11 mouse cellular contexts compared by ENCODE assay signal in the genomic region with DNA sequence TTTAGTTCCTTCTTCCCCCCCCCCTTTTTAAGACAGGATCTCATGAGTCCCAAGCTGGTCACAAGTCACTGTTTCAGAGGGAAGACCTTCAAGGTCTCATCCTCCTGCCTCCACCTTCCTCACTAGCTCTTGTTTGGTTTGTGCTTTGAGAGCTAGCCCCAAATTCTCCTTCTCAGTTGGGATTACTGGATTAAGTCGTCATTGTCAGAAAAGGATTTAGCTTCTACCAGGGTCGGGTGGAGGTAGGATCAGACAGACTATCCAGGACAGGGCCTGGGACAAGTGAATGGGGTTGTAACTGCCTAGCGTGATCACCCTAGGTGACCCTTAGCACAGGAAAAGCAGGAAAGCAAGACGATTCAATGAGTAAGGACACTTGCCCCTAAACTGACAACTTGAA. TPM values are rescaled to one million over a fixed set of nuclear protein-coding genes. Genes with fewer than 3 reads are reported as not detected.
A peak's percentile ranks its signal among the peaks of the same experiment; 100 is the strongest.
DNase-seq lines count a peak whose midpoint lies in the region; ATAC-seq and TF ChIP-seq lines count a peak whose summit lies in the region.
"Had no signal": no experiment of that assay in that cellular context is flagged by ENCODE, and none has a peak within 500 bp of the region (broad histone marks: within the 10 kb centered on the region; RNA-seq: fewer than 3 reads in every experiment).

No protein-coding gene starts in this region.

- H3K9me3 ChIP-seq in heart, embryonic 11.5 days (replicated peaks; ENCODE audit: control insufficient read depth, low read length), result no peaks in the 10 kb centered on the region
- H3K9me3 ChIP-seq in ES-Bruce4 (replicated peaks; ENCODE audit: control insufficient read depth, insufficient read depth, low read length, poor library complexity, severe bottlenecking), result peaks cover 8% of the 10 kb centered on the region
- H3K9me3 ChIP-seq in forebrain, postnatal 0 days (ENCODE audit: low read length), result no peaks in the 10 kb centered on the region
- H3K9me3 ChIP-seq in liver, embryonic 15.5 days (replicated peaks), result no peaks in the 10 kb centered on the region

- no peak for TF ChIP-seq CTCF in ES-Bruce4 (IDR thresholded peaks at IDR 0.05; ENCODE audit: low read depth, low read length)
- no peak for TF ChIP-seq CTCF in forebrain, postnatal 0 days (IDR thresholded peaks at IDR 0.05; ENCODE audit: low read depth)

- no peak overlapping the region for H3K27ac ChIP-seq in heart, embryonic 11.5 days (ENCODE audit: low read depth, low read length)
- H3K27ac ChIP-seq in ES-Bruce4 (ENCODE audit: insufficient read depth, low read length), result no peak overlapping the region; the same call in 1 of the 2 replicates
- no peak overlapping the region for H3K27ac ChIP-seq in forebrain, postnatal 0 days (ENCODE audit: low read depth, low read length)
- 0 out of 2 replicates have a peak overlapping the region, but pooled peaks have one; percentile 90 for H3K27ac ChIP-seq in liver, embryonic 15.5 days (replicated peaks)

- no peak for TF ChIP-seq EP300 in ES-Bruce4 (IDR thresholded peaks at IDR 0.05; ENCODE audit: insufficient read depth, low read depth, low read length)

- no peak for DNase-seq in heart, adult 9 months (ENCODE audit: low spot score in 2 of 2)
- DNase-seq in forebrain, postnatal 0 days, result no peak
- no peak for DNase-seq in cerebellum, adult 18-20 months
- DNase-seq in cerebellum, postnatal 14 days, result no peak

- no peaks in the 10 kb centered on the region for H3K36me3 ChIP-seq in heart, embryonic 11.5 days (ENCODE audit: control insufficient read depth, insufficient read depth, low read length)
- H3K36me3 ChIP-seq in ES-Bruce4 (ENCODE audit: control insufficient read depth, insufficient read depth, low read length, poor library complexity, severe bottlenecking), result peaks cover 34% of the 10 kb centered on the region
- no peaks in the 10 kb centered on the region for H3K36me3 ChIP-seq in forebrain, postnatal 0 days (ENCODE audit: insufficient read depth)
- peaks cover 24% of the 10 kb centered on the region for H3K36me3 ChIP-seq in liver, embryonic 15.5 days (replicated peaks)

- H3K4me3 ChIP-seq in heart, embryonic 11.5 days (ENCODE audit: low read depth, low read length), result peak overlapping the region; percentile 75
- H3K4me3 ChIP-seq in ES-Bruce4 (ENCODE audit: low read depth, low read length), result peak overlapping the region; percentile 51
- H3K4me3 ChIP-seq in forebrain, postnatal 0 days (ENCODE audit: low read depth, low read length), result no peak overlapping the region
- peak overlapping the region; percentile 88 for H3K4me3 ChIP-seq in liver, embryonic 15.5 days (replicated peaks)

- WGBS in heart, embryonic 11.5 days (ENCODE audit: insufficient replicate concordance), result 48% methylated on average over 4 of the region's 4 CpGs
- 38% methylated on average over 4 of the region's 4 CpGs for WGBS in forebrain, postnatal 0 days
- WGBS in liver, embryonic 15.5 days (ENCODE audit: insufficient replicate concordance), result 39% methylated on average over 4 of the region's 4 CpGs

- ATAC-seq in heart, embryonic 11.5 days (replicated peaks; ENCODE audit: insufficient number of reproducible peaks, low FRiP score, low TSS enrichment), result no peak
- no peak for ATAC-seq in forebrain, postnatal 0 days
- no peak for ATAC-seq in liver, embryonic 15.5 days (ENCODE audit: insufficient read depth)
- no peak for ATAC-seq in megakaryocyte progenitor cell, adult 5-6 weeks (replicated peaks; ENCODE audit: poor library complexity)

- no peak for TF ChIP-seq POLR2A in ES-Bruce4 (IDR thresholded peaks at IDR 0.05; ENCODE audit: insufficient read depth, low read length)

- H3K4me2 ChIP-seq in heart, embryonic 11.5 days, result peak overlapping the region; percentile 86
- peak overlapping the region; percentile 73; the same call in 1 of the 2 replicates for H3K4me2 ChIP-seq in forebrain, postnatal 0 days (ENCODE audit: low read depth)
- H3K4me2 ChIP-seq in liver, embryonic 15.5 days, result peak overlapping the region; percentile 88

- peak overlapping the region; percentile 92; the same call in 1 of the 2 replicates for H3K9ac ChIP-seq in heart, embryonic 11.5 days (ENCODE audit: low read depth, low read length)
- peak overlapping the region; percentile 97 for H3K9ac ChIP-seq in ES-Bruce4 (ENCODE audit: low read depth, poor library complexity, severe bottlenecking)
- no peak overlapping the region for H3K9ac ChIP-seq in forebrain, postnatal 0 days
- H3K9ac ChIP-seq in liver, embryonic 15.5 days, result peak overlapping the region; percentile 78; the same call in 1 of the 2 replicates

- H3K27me3 ChIP-seq in heart, embryonic 11.5 days (ENCODE audit: control insufficient read depth, insufficient read depth, low read length), result no peaks in the 10 kb centered on the region
- no peaks in the 10 kb centered on the region for H3K27me3 ChIP-seq in ES-Bruce4 (ENCODE audit: control insufficient read depth, insufficient read depth, low read length, poor library complexity, severe bottlenecking)
- no peaks in the 10 kb centered on the region for H3K27me3 ChIP-seq in forebrain, postnatal 0 days (ENCODE audit: insufficient read depth, low read length)
- no peaks in the 10 kb centered on the region for H3K27me3 ChIP-seq in liver, embryonic 15.5 days

- peaks cover 4% of the 10 kb centered on the region; the same call in 1 of the 2 replicates for H3K4me1 ChIP-seq in heart, embryonic 11.5 days (ENCODE audit: control insufficient read depth, insufficient read depth, low read length)
- no peaks in the 10 kb centered on the region for H3K4me1 ChIP-seq in ES-Bruce4 (ENCODE audit: control insufficient read depth, insufficient read depth, low read length)
- H3K4me1 ChIP-seq in forebrain, postnatal 0 days (ENCODE audit: insufficient read depth), result peaks cover 9% of the 10 kb centered on the region; the same call in 1 of the 2 replicates
- H3K4me1 ChIP-seq in liver, embryonic 15.5 days (replicated peaks), result peaks cover 38% of the 10 kb centered on the region

RNA-seq across cellular contexts. Expression of a gene that starts 1.7 kb away (rescaled TPM):
- polyA plus RNA-seq in heart, embryonic 11.5 days (2014; fragmentation: Nextera tagmentation; extraction: Ambion mirVana), result 14.4 and 17.8 TPM in 2 replicates
- 45.4 and 52.0 TPM in 2 replicates for polyA plus RNA-seq in ES-Bruce4 (2011; ENCODE audit: insufficient read depth, insufficient read length, low read depth, missing spikeins)
- total RNA-seq in forebrain, postnatal 0 days (2014; rRNA removed), result 14.4 and 14.7 TPM in 2 replicates
- polyA plus RNA-seq in forebrain, postnatal 0 days (2015; fragmentation: Nextera tagmentation; extraction: Ambion mirVana), result 6.6 and 7.0 TPM in 2 replicates
- polyA plus RNA-seq in liver, embryonic 15.5 days (2015; fragmentation: Nextera tagmentation; extraction: Ambion mirVana), result 8.1 and 8.8 TPM in 2 replicates
- 17.1 and 19.2 TPM in 2 replicates for total RNA-seq in megakaryocyte progenitor cell, adult 5-6 weeks (2015)
- 29.4 and 32.9 TPM in 2 replicates for total RNA-seq in megakaryocyte progenitor cell, adult 5-6 weeks (2017)

RNA-seq across cellular contexts. Expression of a gene that starts 19.9 kb away (rescaled TPM):
- 141 and 145 TPM in 2 replicates for polyA plus RNA-seq in heart, embryonic 11.5 days (2014; fragmentation: Nextera tagmentation; extraction: Ambion mirVana)
- polyA plus RNA-seq in ES-Bruce4 (2011; ENCODE audit: insufficient read depth, insufficient read length, low read depth, missing spikeins), result 44.0 and 46.7 TPM in 2 replicates
- total RNA-seq in forebrain, postnatal 0 days (2014; rRNA removed), result 120 and 140 TPM in 2 replicates
- 100 and 107 TPM in 2 replicates for polyA plus RNA-seq in forebrain, postnatal 0 days (2015; fragmentation: Nextera tagmentation; extraction: Ambion mirVana)
- polyA plus RNA-seq in liver, embryonic 15.5 days (2015; fragmentation: Nextera tagmentation; extraction: Ambion mirVana), result 109 and 117 TPM in 2 replicates
- total RNA-seq in megakaryocyte progenitor cell, adult 5-6 weeks (2015), result 215 and 235 TPM in 2 replicates
- 165 and 167 TPM in 2 replicates for total RNA-seq in megakaryocyte progenitor cell, adult 5-6 weeks (2017)

RNA-seq across cellular contexts. Expression of a gene that starts 29.2 kb away (rescaled TPM):
- polyA plus RNA-seq in heart, embryonic 11.5 days (2014; fragmentation: Nextera tagmentation; extraction: Ambion mirVana), result 0.96 TPM in 1 of 2 replicates, not detected in the other
- polyA plus RNA-seq in ES-Bruce4 (2011; ENCODE audit: insufficient read depth, insufficient read length, low read depth, missing spikeins), result not detected in 2 replicates
- total RNA-seq in forebrain, postnatal 0 days (2014; rRNA removed), result 0.24 TPM in 1 of 2 replicates, not detected in the other
- not detected in 2 replicates for polyA plus RNA-seq in forebrain, postnatal 0 days (2015; fragmentation: Nextera tagmentation; extraction: Ambion mirVana)
- polyA plus RNA-seq in liver, embryonic 15.5 days (2015; fragmentation: Nextera tagmentation; extraction: Ambion mirVana), result 1.0 and 1.2 TPM in 2 replicates
- not detected in 2 replicates for total RNA-seq in megakaryocyte progenitor cell, adult 5-6 weeks (2015)
- 0.10 TPM in 1 of 2 replicates, not detected in the other for total RNA-seq in megakaryocyte progenitor cell, adult 5-6 weeks (2017)
- total RNA-seq: hematopoietic stem cell, adult 5-6 weeks; neutrophil, adult 5-6 weeks had no signal
- polyA plus RNA-seq: C2C12 had no signal
